Mouse (Mus musculus): ENCODE results near the gene Exosc8. TPM values are rescaled to one million over a fixed set of nuclear protein-coding genes. Genes with fewer than 3 reads are reported as not detected.

The Exosc8 gene
- polyA plus RNA-seq, 1 experiment, result 88.1 TPM

GRCm38 (mm10) chr3:54731626-54732150 lies 3.5 kb downstream of the Exosc8 start:
- TF ChIP-seq FOSL1 (IDR thresholded peaks at IDR 0.05; ENCODE audit: insufficient read depth, low read length, poor library complexity, severe bottlenecking) (no peak), USF1 (IDR thresholded peaks at IDR 0.05; ENCODE audit: low read depth) (no peak), MYOD1 (IDR thresholded peaks at IDR 0.05; ENCODE audit: control insufficient read depth, insufficient read length, low read depth) (no peak), MAX (IDR thresholded peaks at IDR 0.05) (no peak), CTCF (IDR thresholded peaks at IDR 0.05; ENCODE audit: control insufficient read depth, insufficient read depth, insufficient read length) (no peak), CEBPB (IDR thresholded peaks at IDR 0.05; ENCODE audit: low read depth) (no peak), MYOG (IDR thresholded peaks at IDR 0.05; ENCODE audit: control insufficient read depth, extremely low read depth, insufficient read length) (no peak)
- H3K79me2 ChIP-seq (ENCODE audit: control insufficient read depth, insufficient read depth), result peaks cover 35% of the 10 kb centered on the region
- peaks cover 69% of the 10 kb centered on the region for H3K36me3 ChIP-seq (ENCODE audit: control insufficient read depth, insufficient read depth)
- H3K27me3 ChIP-seq (ENCODE audit: control insufficient read depth, insufficient read depth, insufficient read length), result no peaks in the 10 kb centered on the region
- H3K79me3 ChIP-seq (ENCODE audit: low read depth), result peaks cover 20% of the 10 kb centered on the region
- H3ac ChIP-seq (ENCODE audit: control insufficient read depth, insufficient read length, low read depth), result no peak overlapping the region
- H3K4me3 ChIP-seq (ENCODE audit: insufficient read depth, poor library complexity, severe bottlenecking), result no peak overlapping the region

DNA sequence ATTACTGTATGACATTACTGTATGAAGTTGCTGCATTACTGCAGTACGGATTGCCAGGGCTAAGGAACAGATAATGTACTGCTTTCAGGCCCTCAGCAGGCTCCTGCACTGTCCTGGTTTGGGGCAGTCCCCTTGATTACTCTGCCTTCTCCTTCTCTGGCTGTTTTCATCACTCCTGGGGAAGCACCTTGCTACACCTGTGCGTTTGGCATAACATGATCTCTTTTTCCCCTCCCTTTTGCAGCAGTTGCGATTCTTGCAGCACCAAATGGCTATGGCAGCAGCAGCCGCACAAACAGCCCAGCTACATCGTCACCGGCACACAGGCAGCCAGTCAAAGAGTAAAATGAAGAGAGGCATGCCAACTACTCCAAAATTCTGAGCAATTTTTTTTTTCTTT lies 7.1 kb downstream of the Exosc8 start:
- peaks cover 84% of the 10 kb centered on the region for H3K36me3 ChIP-seq (ENCODE audit: control insufficient read depth, insufficient read depth)

DNA sequence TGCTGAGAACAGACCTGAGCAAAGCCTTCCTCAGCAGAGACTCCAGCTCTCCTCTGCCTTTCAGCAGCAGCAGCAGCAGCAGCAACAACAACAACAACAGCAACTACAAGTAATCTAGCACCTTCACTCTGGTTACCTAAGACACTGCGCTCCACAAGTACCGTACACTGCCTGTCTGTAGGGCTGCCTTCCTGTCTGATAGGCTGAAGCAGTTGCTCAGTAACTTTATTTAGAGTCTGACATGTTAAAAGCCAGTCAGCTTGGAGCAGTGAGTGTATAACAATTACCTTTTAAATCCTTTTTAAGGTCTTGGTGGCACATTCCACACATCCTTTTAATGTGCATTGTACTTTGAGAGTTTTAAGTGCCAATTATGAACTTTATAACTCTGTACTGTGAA lies 7.6 kb downstream of the Exosc8 start:
- Histone ChIP-seq H3ac (ENCODE audit: control insufficient read depth, insufficient read length, low read depth) (no peak overlapping the region), H3K79me2 (ENCODE audit: control insufficient read depth, insufficient read depth) (peaks cover 2% of the 10 kb centered on the region), H3K4me3 (ENCODE audit: insufficient read depth, poor library complexity, severe bottlenecking) (no peak overlapping the region), H3K36me3 (ENCODE audit: control insufficient read depth, insufficient read depth) (peaks cover 81% of the 10 kb centered on the region), H3K27me3 (ENCODE audit: control insufficient read depth, insufficient read depth, insufficient read length) (no peaks in the 10 kb centered on the region), H3K79me3 (ENCODE audit: low read depth) (no peaks in the 10 kb centered on the region)
- TF ChIP-seq USF1 (IDR thresholded peaks at IDR 0.05; ENCODE audit: low read depth) (no peak), MYOG (IDR thresholded peaks at IDR 0.05; ENCODE audit: control insufficient read depth, extremely low read depth, insufficient read length) (no peak), MYOD1 (IDR thresholded peaks at IDR 0.05; ENCODE audit: control insufficient read depth, insufficient read length, low read depth) (no peak), FOSL1 (IDR thresholded peaks at IDR 0.05; ENCODE audit: insufficient read depth, low read length, poor library complexity, severe bottlenecking) (no peak), CEBPB (IDR thresholded peaks at IDR 0.05; ENCODE audit: low read depth) (no peak), MAX (IDR thresholded peaks at IDR 0.05) (no peak), CTCF (IDR thresholded peaks at IDR 0.05; ENCODE audit: control insufficient read depth, insufficient read depth, insufficient read length) (no peak)

More for the DNA sequence above, 7.1 kb downstream of the Exosc8 start:
- H3K27me3 ChIP-seq (ENCODE audit: control insufficient read depth, insufficient read depth, insufficient read length), result no peaks in the 10 kb centered on the region
- no peak overlapping the region for H3K4me3 ChIP-seq (ENCODE audit: insufficient read depth, poor library complexity, severe bottlenecking)
- TF ChIP-seq CTCF (IDR thresholded peaks at IDR 0.05; ENCODE audit: control insufficient read depth, insufficient read depth, insufficient read length) (no peak), CEBPB (IDR thresholded peaks at IDR 0.05; ENCODE audit: low read depth) (no peak), MYOD1 (IDR thresholded peaks at IDR 0.05; ENCODE audit: control insufficient read depth, insufficient read length, low read depth) (no peak), MAX (IDR thresholded peaks at IDR 0.05) (no peak), FOSL1 (IDR thresholded peaks at IDR 0.05; ENCODE audit: insufficient read depth, low read length, poor library complexity, severe bottlenecking) (no peak), USF1 (IDR thresholded peaks at IDR 0.05; ENCODE audit: low read depth) (no peak), MYOG (IDR thresholded peaks at IDR 0.05; ENCODE audit: control insufficient read depth, extremely low read depth, insufficient read length) (no peak)
- H3K79me3 ChIP-seq (ENCODE audit: low read depth), result peaks cover 2% of the 10 kb centered on the region
- peaks cover 7% of the 10 kb centered on the region for H3K79me2 ChIP-seq (ENCODE audit: control insufficient read depth, insufficient read depth)
- H3ac ChIP-seq (ENCODE audit: control insufficient read depth, insufficient read length, low read depth), result no peak overlapping the region

- Histone ChIP-seq H3K79me3 (ENCODE audit: low read depth) (no peaks in the 10 kb centered on the region), H3K36me3 (ENCODE audit: control insufficient read depth, insufficient read depth) (peaks cover 81% of the 10 kb centered on the region), H3K79me2 (ENCODE audit: control insufficient read depth, insufficient read depth) (no peaks in the 10 kb centered on the region), H3ac (ENCODE audit: control insufficient read depth, insufficient read length, low read depth) (no peak overlapping the region), H3K27me3 (ENCODE audit: control insufficient read depth, insufficient read depth, insufficient read length) (no peaks in the 10 kb centered on the region), H3K4me3 (ENCODE audit: insufficient read depth, poor library complexity, severe bottlenecking) (no peak overlapping the region)
- TF ChIP-seq CTCF (IDR thresholded peaks at IDR 0.05; ENCODE audit: control insufficient read depth, insufficient read depth, insufficient read length), result no peak
Observed at GRCm38 (mm10) chr3:54725344-54725743, 9.8 kb downstream of the Exosc8 start.

GRCm38 (mm10) chr3:54723741-54724500 lies 11.3 kb downstream of the Exosc8 start:
- no peak overlapping the region for H3ac ChIP-seq (ENCODE audit: control insufficient read depth, insufficient read length, low read depth)
- H3K79me2 ChIP-seq (ENCODE audit: control insufficient read depth, insufficient read depth), result no peaks in the 10 kb centered on the region
- H3K27me3 ChIP-seq (ENCODE audit: control insufficient read depth, insufficient read depth, insufficient read length), result no peaks in the 10 kb centered on the region
- peaks cover 73% of the 10 kb centered on the region for H3K36me3 ChIP-seq (ENCODE audit: control insufficient read depth, insufficient read depth)
- H3K79me3 ChIP-seq (ENCODE audit: low read depth), result no peaks in the 10 kb centered on the region
- TF ChIP-seq MYOD1 (IDR thresholded peaks at IDR 0.05; ENCODE audit: control insufficient read depth, insufficient read length, low read depth) (no peak), USF1 (IDR thresholded peaks at IDR 0.05; ENCODE audit: low read depth) (no peak), FOSL1 (IDR thresholded peaks at IDR 0.05; ENCODE audit: insufficient read depth, low read length, poor library complexity, severe bottlenecking) (no peak), MAX (IDR thresholded peaks at IDR 0.05) (no peak), CTCF (IDR thresholded peaks at IDR 0.05; ENCODE audit: control insufficient read depth, insufficient read depth, insufficient read length) (no peak), MYOG (IDR thresholded peaks at IDR 0.05; ENCODE audit: control insufficient read depth, extremely low read depth, insufficient read length) (no peak), CEBPB (IDR thresholded peaks at IDR 0.05; ENCODE audit: low read depth) (no peak)
- H3K4me3 ChIP-seq (ENCODE audit: insufficient read depth, poor library complexity, severe bottlenecking), result no peak overlapping the region
